Mouse (Mus musculus) left cerebral cortex, adult 11 months (tissue): ENCODE results near the gene Secisbp2l.

Source experiments
- DNase-seq: peaks from one replicate; pipeline ENCODE4 v3.0.0; 2022; ENCODE audit warnings: low spot score

Secisbp2l gene

GRCm38 (mm10) chr2:125704907-125705631 lies 77.6 kb downstream of the Secisbp2l start:
- no peak for DNase-seq

GRCm38 (mm10) chr2:125702851-125703250 lies 79.8 kb downstream of the Secisbp2l start:
- no peak for DNase-seq

- no peak for DNase-seq
Measured at GRCm38 (mm10) chr2:125701606-125702005, 81.1 kb downstream of the Secisbp2l start.

GRCm38 (mm10) chr2:125696219-125696618 lies 86.5 kb downstream of the Secisbp2l start:
- DNase-seq: no peak

GRCm38 (mm10) chr2:125694798-125695197 lies 87.9 kb downstream of the Secisbp2l start:
- no peak for DNase-seq

- DNase-seq: no peak
Measured at GRCm38 (mm10) chr2:125692010-125692409, 90.7 kb downstream of the Secisbp2l start.
